Mouse (Mus musculus) brain, embryonic 14.5 days (tissue): ENCODE data around the gene Slc9b1.

ENCODE experiments used
- CTCF ChIP-seq: fragments of 200-500 bp; IDR thresholded peaks from 2 replicates; pipeline ENCODE4 v1.5.1; 2012; ENCODE audit warnings: inconsistent platforms, mild to moderate bottlenecking, moderate library complexity, borderline replicate concordance; ENCODE audit not compliant: insufficient read depth, insufficient read length; ENCODE audit errors: extremely low read depth
- POLR2A ChIP-seq: fragments of 200-500 bp; IDR thresholded peaks from 2 replicates; pipeline ENCODE4 v1.6.1; 2012; ENCODE audit warnings: mild to moderate bottlenecking, inconsistent platforms, borderline replicate concordance; ENCODE audit not compliant: poor library complexity, insufficient read depth, insufficient read length, severe bottlenecking; ENCODE audit errors: extremely low read depth

DNA sequence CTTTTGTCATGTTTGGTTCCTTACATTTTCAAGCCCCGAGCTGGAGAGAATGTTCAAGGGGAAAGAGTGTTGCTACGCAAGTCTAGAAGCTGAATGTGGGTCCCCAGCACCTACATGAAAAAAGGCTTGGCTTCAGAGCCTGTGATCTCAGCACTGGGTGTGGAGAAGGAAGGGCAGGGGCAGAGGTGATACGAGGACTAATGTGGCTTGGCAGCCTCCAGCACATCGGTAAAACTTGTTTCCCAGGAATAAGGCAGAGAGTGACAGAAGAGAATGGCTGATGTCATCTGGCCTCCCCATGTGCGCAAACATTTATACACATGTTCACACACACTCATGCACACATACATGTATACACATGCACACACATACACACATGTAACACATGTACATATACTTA lies 47.3 kb downstream of the Slc9b1 start:
- TF ChIP-seq POLR2A (no peak), CTCF (no peak)
